Mouse (Mus musculus) midbrain, embryonic 10.5 days (tissue): Measurements from ENCODE around the gene Abhd6. TPM values are rescaled to one million over a fixed set of nuclear protein-coding genes. Genes with fewer than 3 reads are reported as not detected.

Experiments
- DNase-seq: peaks from one replicate; pipeline ENCODE4 v3.0.0-alpha.2; 2017; ENCODE audit warnings: low spot score
- H3K27ac ChIP-seq: fragments of 300-500 bp; sonication (generic); replicated peaks from 2 replicates; pipeline ENCODE4 v1.5.1; 2016; ENCODE audit warnings: mild to moderate bottlenecking
- H3K27me3 ChIP-seq: fragments of 300-500 bp; sonication (generic); 2 replicates; pipeline ENCODE4 v1.6.1; 2016; ENCODE audit warnings: low read depth, mild to moderate bottlenecking; ENCODE audit not compliant: poor library complexity, severe bottlenecking
- H3K36me3 ChIP-seq: fragments of 300-500 bp; sonication (generic); 2 replicates; pipeline ENCODE4 v1.6.1; 2016; ENCODE audit warnings: mild to moderate bottlenecking, moderate library complexity
- H3K4me1 ChIP-seq: fragments of 300-500 bp; sonication (generic); 2 replicates; pipeline ENCODE4 v1.6.1; 2016
- H3K4me3 ChIP-seq: fragments of 300-500 bp; sonication (generic); 2 replicates; pipeline ENCODE4 v1.5.1; 2016; ENCODE audit warnings: mild to moderate bottlenecking, moderate library complexity
- H3K9me3 ChIP-seq: fragments of 300-500 bp; sonication (generic); replicated peaks from 2 replicates; pipeline ENCODE4 v1.6.1; 2016; ENCODE audit warnings: mild to moderate bottlenecking
- WGBS: fragments of 180-500 bp; shearing (Covaris S2); methylation state at CpG from one replicate; pipeline ENCODE4 v1.1.7; 2016; 5-methylcytosine and 5-hydroxymethylcytosine counted together
- polyA plus RNA-seq: library from polyadenylated mRNA; unstranded; fragments of >200 nt; fragmentation: Nextera tagmentation; extraction: Ambion mirVana; gene quantifications from 2 replicates; pipeline ENCODE4 v1.2.1, GENCODE M21; 2016

Abhd6 gene
- 14.7 and 16.6 TPM in 2 replicates for polyA plus RNA-seq

DNA sequence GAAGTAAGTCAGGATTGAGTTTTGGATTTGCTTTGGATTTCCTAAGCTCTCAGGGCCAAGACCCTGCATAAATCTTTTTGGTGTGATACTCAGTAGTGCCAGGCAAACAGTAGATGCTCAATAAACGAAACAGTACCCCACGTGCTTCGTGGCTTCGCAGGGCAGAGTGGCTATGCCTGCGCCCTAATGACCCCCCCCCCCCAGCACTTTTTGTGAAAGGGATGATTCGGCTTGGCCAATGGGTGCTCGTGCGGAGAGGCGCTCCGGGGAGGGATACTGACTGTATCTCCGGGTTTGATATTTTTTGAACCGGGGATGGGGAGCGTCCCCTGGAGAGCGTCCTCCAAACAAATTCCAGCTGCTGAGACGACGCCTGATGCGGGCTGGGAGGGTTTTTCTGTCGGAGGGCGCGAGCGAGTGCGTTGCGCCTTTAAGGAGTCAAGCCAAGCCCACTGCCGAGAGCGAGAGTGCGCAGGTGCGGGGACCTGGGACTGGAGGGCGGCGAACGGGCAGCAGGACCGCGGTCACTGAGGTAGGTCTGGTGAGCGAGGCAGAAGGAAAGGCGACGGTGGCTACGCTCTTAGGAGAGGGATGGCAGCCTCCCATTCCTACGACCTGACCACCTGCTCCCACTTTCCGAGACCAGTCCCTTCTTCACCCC, at the start of gene Abhd6:
Abhd6 (plus strand) TSS at position 471 of the 661 bp plus-strand sequence.
- H3K27me3 ChIP-seq: peaks cover 55% of the 10 kb centered on the region
- H3K9me3 ChIP-seq: no peaks in the 10 kb centered on the region
- H3K4me1 ChIP-seq: peaks cover 29% of the 10 kb centered on the region
- peak within 1 kb of the TSS; percentile 76 for H3K27ac ChIP-seq
- peak within 1 kb of the TSS; percentile 64 for H3K4me3 ChIP-seq
- H3K36me3 ChIP-seq: no peaks in the 10 kb centered on the region
- peak; percentile 88 for DNase-seq
- 3% methylated on average over 38 of the region's 38 CpGs for WGBS

DNA sequence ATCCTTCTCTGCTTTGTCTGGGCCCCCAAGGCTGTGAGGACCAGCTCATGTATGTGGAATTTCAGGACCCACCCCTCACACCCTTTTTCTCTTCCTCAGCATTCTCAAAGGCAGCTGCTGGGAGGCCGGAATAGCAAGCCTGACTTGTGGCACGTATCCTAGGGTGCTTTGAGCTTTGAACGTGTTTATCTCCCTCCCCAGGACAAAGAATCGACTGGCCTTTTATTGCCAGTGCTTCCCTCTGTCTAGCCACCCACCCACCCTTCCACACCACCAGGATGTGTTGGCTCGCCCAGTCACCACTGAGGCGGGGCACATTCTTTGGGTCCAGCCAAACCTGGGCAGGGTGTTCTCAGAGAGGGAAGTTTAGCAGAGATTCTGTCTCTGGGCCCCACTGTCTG, 48.6 kb upstream of the Abhd6 start:
- 47% methylated on average over 6 of the region's 6 CpGs for WGBS
- peak overlapping the region; percentile 46; the same call in 1 of the 2 replicates for H3K27ac ChIP-seq
- no peak for DNase-seq
- no peaks in the 10 kb centered on the region for H3K9me3 ChIP-seq
- H3K36me3 ChIP-seq: peaks cover 28% of the 10 kb centered on the region
- peaks cover 27% of the 10 kb centered on the region for H3K4me1 ChIP-seq
- H3K4me3 ChIP-seq: no peak overlapping the region
- H3K27me3 ChIP-seq: no peaks in the 10 kb centered on the region

DNA sequence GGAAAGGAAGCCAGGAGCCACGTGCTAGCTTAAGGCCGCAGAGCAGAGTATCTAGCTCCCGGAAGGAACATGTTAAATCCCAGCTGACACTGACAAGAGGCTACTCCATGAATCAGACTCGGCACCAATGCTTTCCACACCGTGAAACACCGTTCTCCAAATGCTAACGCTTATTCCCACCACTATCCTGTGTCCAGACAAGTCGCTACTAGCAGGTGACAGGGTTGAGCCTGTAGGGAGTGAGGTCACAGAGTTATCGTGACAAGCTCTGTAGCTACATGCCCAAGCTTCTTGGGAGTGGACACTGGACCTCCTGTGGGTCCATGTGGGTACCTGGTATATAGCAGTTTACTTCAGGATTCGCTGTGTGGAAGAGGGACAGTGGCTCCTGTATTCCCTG, 46.3 kb upstream of the Abhd6 start:
- no peaks in the 10 kb centered on the region for H3K9me3 ChIP-seq
- 90% methylated on average over 10 of the region's 10 CpGs for WGBS

DNA sequence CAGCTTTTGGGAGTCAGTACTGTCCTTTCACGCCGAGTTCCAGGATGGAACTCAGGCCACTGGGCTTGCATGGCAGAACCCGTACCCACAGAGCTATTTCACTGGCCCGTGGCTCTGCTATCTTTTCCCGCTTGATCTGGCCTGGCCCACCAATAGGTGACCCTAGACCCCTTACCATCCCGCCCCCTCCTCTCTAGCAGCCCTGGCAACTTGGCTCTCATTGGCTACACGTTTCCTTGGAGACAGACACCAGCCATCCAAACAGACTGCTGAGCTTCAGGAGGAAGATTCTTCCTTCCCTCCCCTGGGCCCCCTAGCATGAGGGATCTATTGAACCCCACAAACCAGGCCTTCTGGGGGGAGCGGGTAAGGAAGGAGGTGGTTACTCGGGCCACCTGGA, 45.7 kb upstream of the Abhd6 start, which contains the start of gene Gm45521:
Gm45521 (plus strand) TSS at position 240 of the 400 bp plus-strand sequence.
- Histone ChIP-seq H3K4me3 (no peak within 1 kb of the TSS), H3K9me3 (no peaks in the 10 kb centered on the region), H3K27ac (peak within 1 kb of the TSS; percentile 49), H3K27me3 (no peaks in the 10 kb centered on the region), H3K4me1 (peaks cover 27% of the 10 kb centered on the region), H3K36me3 (no peaks in the 10 kb centered on the region)
- peak; percentile 49 for DNase-seq
- 49% methylated on average over 9 of the region's 9 CpGs for WGBS

More for the DNA sequence above, 46.3 kb upstream of the Abhd6 start:
- Histone ChIP-seq H3K27me3 (no peaks in the 10 kb centered on the region), H3K27ac (peak overlapping the region; percentile 49; the same call in 1 of the 2 replicates), H3K36me3 (peaks cover 4% of the 10 kb centered on the region; the same call in 1 of the 2 replicates), H3K4me1 (peaks cover 27% of the 10 kb centered on the region), H3K4me3 (no peak overlapping the region)
- DNase-seq: no peak

DNA sequence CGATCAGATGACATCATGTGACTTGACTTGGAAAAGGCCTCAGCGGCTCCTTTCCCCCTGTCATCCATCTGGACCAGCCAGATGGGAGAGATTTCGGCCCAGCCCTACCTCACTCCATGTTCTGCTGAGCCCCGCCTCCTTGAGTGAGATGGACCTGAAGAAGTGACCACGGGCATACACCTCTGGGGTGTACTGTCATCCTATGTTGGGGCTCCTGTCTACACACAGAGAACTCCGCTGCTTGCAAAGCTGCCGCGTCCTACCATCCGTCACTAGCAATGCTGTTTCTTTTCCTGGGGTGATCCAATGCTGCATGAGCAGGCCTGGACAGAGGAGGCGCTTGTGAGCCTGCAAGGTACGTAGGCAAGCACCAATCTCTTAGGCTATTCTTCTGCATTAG, 42.1 kb upstream of the Abhd6 start:
- no peak overlapping the region for H3K27ac ChIP-seq
- H3K9me3 ChIP-seq: no peaks in the 10 kb centered on the region
- 50% methylated on average over 11 of the region's 11 CpGs for WGBS
- no peaks in the 10 kb centered on the region for H3K27me3 ChIP-seq
- H3K4me3 ChIP-seq: no peak overlapping the region
- DNase-seq: peak; percentile 23
- peaks cover 12% of the 10 kb centered on the region for H3K4me1 ChIP-seq
- no peaks in the 10 kb centered on the region for H3K36me3 ChIP-seq

DNA sequence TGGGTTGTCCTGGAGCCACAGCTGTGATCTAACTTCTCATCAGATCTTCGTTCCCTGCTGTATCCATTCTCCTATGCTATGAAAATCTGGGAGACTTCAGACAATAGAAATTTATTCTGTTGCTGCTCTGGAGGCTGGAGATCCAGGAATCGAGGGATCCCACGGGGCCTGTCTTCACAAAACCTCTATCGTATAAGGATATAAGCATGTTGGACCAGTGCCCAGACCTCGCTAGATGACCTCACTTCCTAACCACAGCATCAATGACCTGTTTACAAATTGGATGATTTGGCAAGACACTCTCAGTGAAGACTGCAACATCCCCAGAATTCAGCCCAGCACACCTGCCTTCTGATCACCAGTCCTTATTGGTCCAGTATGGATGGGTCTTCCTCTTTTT, 41.0 kb upstream of the Abhd6 start:
- H3K36me3 ChIP-seq: no peaks in the 10 kb centered on the region
- DNase-seq: no peak
- no peaks in the 10 kb centered on the region for H3K27me3 ChIP-seq
- no peaks in the 10 kb centered on the region for H3K9me3 ChIP-seq
- H3K4me1 ChIP-seq: peaks cover 10% of the 10 kb centered on the region
- H3K4me3 ChIP-seq: no peak overlapping the region
- 90% methylated on average over 5 of the region's 5 CpGs for WGBS
- H3K27ac ChIP-seq: no peak overlapping the region

DNA sequence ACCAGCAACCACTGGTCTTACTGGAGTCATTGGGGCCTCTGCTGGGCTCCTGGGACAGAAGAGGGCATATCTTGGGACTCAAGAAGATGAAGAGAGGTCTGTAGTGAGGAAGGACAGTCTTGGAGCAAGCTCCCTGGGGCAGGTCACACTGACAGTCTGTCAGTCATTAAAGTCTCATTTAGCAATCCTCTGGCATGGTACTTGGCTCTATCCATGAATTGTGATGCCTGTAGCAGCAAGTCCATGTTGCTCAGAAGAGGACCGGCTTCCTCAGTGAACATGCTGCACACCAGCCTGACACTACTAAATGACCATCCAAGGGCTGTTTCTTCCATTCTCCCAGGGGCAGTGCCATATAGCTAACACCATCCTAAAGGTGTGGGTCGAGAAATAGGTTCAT, 40.1 kb upstream of the Abhd6 start:
- Histone ChIP-seq H3K9me3 (no peaks in the 10 kb centered on the region), H3K27me3 (no peaks in the 10 kb centered on the region), H3K4me1 (peaks cover 1% of the 10 kb centered on the region; the same call in 1 of the 2 replicates), H3K4me3 (no peak overlapping the region), H3K36me3 (no peaks in the 10 kb centered on the region), H3K27ac (no peak overlapping the region)
- DNase-seq: no peak
- WGBS: 89% methylated on average over 2 of the region's 2 CpGs

DNA sequence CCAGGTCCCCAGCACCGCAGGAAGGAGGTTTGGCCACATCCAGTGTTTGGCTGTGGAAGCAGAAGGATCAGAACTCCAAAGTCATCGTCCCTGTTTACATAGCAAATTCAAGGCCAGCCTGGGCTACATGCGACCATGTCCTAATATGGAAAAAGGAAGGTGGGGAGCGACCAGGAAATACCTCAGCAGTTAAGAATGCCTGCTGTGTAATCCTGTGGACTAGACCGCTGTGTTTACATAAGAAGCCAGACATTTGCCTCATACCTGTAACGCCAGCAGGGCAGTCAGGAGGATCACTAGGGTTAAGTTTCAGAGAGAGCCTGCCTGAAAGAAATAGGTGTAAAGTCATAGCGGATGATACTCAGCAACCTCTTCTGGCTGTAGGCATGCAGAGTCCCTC, 39.5 kb upstream of the Abhd6 start:
- WGBS: 66% methylated on average over 7 of the region's 7 CpGs
- Histone ChIP-seq H3K36me3 (no peaks in the 10 kb centered on the region), H3K27me3 (no peaks in the 10 kb centered on the region)

DNA sequence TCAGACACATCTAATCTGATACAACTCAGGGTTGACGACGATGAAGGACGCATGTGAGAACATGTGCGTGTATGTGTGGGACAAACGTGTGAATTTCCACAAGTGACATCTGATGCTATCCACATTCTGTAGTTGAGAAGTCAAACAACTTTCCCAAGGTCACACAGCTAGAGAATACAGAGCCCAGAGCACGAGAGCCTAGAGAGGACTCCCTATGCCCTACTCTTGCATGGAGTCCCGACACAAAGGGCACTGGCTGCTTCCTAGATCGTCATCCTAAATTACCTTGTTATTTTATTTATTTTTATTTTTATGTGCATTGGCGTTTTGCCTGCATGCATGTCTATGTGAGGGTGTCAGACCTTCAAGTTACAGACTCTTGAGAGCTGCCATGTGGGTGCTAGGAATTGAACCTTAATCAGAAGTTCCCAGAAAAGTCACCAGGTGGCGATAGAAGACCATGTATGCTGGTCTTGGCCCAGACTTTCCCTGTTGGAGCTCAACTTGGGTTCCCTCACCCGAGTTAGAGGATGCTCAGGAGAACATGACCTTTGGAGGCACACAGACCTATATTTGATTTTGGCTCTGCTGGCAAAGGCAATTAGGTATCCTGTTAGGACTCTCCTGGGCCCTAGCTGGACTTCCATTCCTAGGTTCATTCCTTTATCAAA, 38.3 kb upstream of the Abhd6 start:
- H3K27me3 ChIP-seq: no peaks in the 10 kb centered on the region
- H3K36me3 ChIP-seq: no peaks in the 10 kb centered on the region
- H3K9me3 ChIP-seq: no peaks in the 10 kb centered on the region
- 56% methylated on average over 11 of the region's 11 CpGs for WGBS
- H3K4me3 ChIP-seq: no peak overlapping the region
- no peaks in the 10 kb centered on the region for H3K4me1 ChIP-seq
- DNase-seq: peak; percentile 65
- H3K27ac ChIP-seq: no peak overlapping the region

More for the DNA sequence above, 39.5 kb upstream of the Abhd6 start:
- no peak for DNase-seq
- Histone ChIP-seq H3K4me3 (no peak overlapping the region), H3K27ac (no peak overlapping the region), H3K9me3 (no peaks in the 10 kb centered on the region), H3K4me1 (no peaks in the 10 kb centered on the region)

DNA sequence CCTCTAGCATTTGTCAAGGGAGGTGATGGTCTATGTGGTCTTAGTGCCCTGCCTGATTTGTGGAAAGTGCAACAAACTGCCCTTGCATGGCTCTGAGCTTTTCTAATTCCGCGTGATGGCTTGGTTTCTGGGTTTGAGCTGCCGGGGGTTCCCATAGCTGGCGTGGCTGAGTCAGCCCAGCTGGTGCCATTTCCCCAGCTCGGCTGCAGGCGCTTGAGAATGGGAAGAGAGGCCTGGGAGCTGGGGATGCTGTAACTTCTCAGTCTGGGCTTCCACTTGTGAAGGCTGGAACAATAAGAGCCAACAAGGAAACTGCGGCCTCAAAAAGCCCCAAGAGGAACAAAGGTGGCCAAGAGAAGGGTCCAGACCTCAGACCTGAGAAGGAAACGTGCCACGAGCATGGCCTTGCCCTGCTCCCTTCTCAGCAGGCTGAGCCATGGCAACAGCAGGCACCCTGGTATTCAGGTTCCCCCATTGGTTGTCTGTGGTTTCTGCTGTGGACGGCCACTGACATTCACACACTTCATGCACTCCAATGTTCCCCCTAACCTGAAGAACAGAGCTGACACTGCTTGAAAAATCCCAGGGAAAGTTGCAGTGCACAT, 30.7 kb upstream of the Abhd6 start:
- Histone ChIP-seq H3K4me1 (no peaks in the 10 kb centered on the region), H3K27ac (no peak overlapping the region), H3K9me3 (no peaks in the 10 kb centered on the region), H3K4me3 (no peak overlapping the region), H3K27me3 (no peaks in the 10 kb centered on the region), H3K36me3 (no peaks in the 10 kb centered on the region)
- WGBS: 74% methylated on average over 10 of the region's 10 CpGs
- no peak for DNase-seq

DNA sequence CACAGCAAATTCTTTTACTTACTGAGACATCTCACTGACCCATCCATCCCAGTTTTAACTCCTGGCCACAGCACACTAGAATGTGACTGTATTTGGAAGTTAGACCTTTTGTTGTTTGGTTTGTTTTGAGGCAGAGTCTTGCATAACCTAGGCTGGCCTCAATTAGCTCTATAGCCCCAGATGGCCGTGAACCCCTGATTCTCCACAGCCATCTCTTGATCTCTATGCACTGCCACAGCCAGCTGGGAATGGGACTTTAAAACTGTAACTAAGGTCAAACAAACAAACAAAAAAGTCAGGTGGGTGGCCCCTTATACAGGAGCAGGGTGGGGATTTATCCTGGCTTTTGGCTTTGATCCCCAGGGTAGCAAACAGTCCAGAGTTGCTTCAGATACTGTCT, 28.1 kb upstream of the Abhd6 start:
- H3K27me3 ChIP-seq: no peaks in the 10 kb centered on the region
- no peaks in the 10 kb centered on the region for H3K36me3 ChIP-seq
- DNase-seq: no peak
- H3K9me3 ChIP-seq: no peaks in the 10 kb centered on the region
- 88% methylated on average over 1 of the region's 1 CpGs for WGBS
- H3K27ac ChIP-seq: no peak overlapping the region
- no peaks in the 10 kb centered on the region for H3K4me1 ChIP-seq
- H3K4me3 ChIP-seq: no peak overlapping the region

DNA sequence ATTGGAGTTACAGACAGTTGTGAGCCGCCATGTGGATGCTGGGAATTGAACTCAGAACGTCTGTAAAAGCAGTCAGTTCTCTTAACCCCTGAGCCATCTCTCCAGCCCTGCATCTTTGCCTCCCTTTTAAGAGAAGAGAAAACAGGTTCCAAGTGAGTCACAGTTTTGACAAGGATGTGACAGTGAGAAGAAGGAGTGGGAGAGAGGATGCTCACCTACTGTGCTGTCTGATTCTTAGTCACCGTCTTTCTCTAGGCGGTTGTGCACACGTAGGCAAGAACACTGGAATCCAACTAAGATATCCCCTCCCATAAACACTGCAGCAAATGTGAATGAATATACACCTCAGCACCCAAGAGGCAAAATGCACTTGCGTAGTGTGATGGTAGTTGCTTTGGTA, 27.5 kb upstream of the Abhd6 start:
- H3K27me3 ChIP-seq: no peaks in the 10 kb centered on the region
- no peaks in the 10 kb centered on the region for H3K4me1 ChIP-seq
- 87% methylated on average over 6 of the region's 6 CpGs for WGBS
- no peaks in the 10 kb centered on the region for H3K36me3 ChIP-seq
- no peak for DNase-seq
- H3K27ac ChIP-seq: no peak overlapping the region
- H3K9me3 ChIP-seq: no peaks in the 10 kb centered on the region
- no peak overlapping the region for H3K4me3 ChIP-seq

DNA sequence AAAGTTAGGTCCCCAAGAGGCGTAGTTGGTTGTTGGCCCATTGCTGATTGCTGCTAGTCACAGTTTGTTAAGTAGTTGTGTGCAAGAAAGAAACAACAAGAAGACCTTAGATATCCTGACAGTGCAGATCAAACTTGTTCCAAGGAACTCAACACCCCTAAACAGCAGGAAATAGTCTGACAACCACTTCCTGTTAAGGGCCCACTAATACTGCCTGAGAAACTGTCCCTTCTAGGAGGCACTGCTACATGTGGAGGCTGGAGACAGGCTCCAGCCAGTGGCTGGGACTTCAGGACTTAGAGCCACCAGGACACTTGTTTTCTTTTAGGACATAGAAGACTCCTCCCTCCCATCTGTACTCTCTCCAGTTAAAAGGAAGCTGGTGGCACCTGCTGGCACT, 25.2 kb upstream of the Abhd6 start:
- H3K27me3 ChIP-seq: no peaks in the 10 kb centered on the region
- WGBS: 83% methylated on average over 1 of the region's 1 CpGs
- H3K9me3 ChIP-seq: no peaks in the 10 kb centered on the region
- no peak overlapping the region for H3K4me3 ChIP-seq
- H3K36me3 ChIP-seq: no peaks in the 10 kb centered on the region
- no peaks in the 10 kb centered on the region for H3K4me1 ChIP-seq
- DNase-seq: no peak
- no peak overlapping the region for H3K27ac ChIP-seq
